Mouse (Mus musculus): Measurements from ENCODE around the gene Gm43518. TPM values are rescaled to one million over a fixed set of nuclear protein-coding genes. Genes with fewer than 3 reads are reported as not detected.

Gene Gm43518
- polyA plus RNA-seq (2015; fragmentation: Nextera tagmentation; extraction: Ambion mirVana) = 0.66 and 1.0 TPM in 2 replicates

GRCm38 (mm10) chr5:123927118-123927517, at the start of gene Gm43518:
Gm43518 (plus strand) TSS chr5:123927418.

GRCm38 (mm10) chr5:123879928-123880327, 47.3 kb upstream of the Gm43518 start, which contains the start of gene Hcar1:
Hcar1 (minus strand) TSS chr5:123880020.

GRCm38 (mm10) chr5:123906976-123907630, 20.1 kb upstream of the Gm43518 start, which contains the start of gene Denr:
Denr (plus strand) TSS chr5:123907175.

GRCm38 (mm10) chr5:123930508-123930989, 3.3 kb downstream of the Gm43518 start, which contains the start of gene Ccdc62:
Ccdc62 (plus strand) TSS chr5:123930679.

GRCm38 (mm10) chr5:123973299-123974178, 46.3 kb downstream of the Gm43518 start, which contains the start of gene Hip1r:
Hip1r (plus strand) TSS chr5:123973628.

Other genes starting within 250 kb of the Gm43518 start
- gene Clip1, start 242.8 kb upstream of the Gm43518 start, polyA plus RNA-seq (2015; fragmentation: Nextera tagmentation; extraction: Ambion mirVana) = 45.1 and 46.2 TPM in 2 replicates
- 33.6 and 33.9 TPM in 2 replicates for gene Zcchc8, start 206.3 kb upstream of the Gm43518 start, polyA plus RNA-seq (2015; fragmentation: Nextera tagmentation; extraction: Ambion mirVana)
- gene Rsrc2, start 178.0 kb upstream of the Gm43518 start, polyA plus RNA-seq (2015; fragmentation: Nextera tagmentation; extraction: Ambion mirVana) = 71.3 and 79.7 TPM in 2 replicates
- 4.9 and 6.2 TPM in 2 replicates for gene Kntc1, start 177.7 kb upstream of the Gm43518 start, polyA plus RNA-seq (2015; fragmentation: Nextera tagmentation; extraction: Ambion mirVana)
- gene Hcar2, start 61.9 kb upstream of the Gm43518 start, polyA plus RNA-seq (2015; fragmentation: Nextera tagmentation; extraction: Ambion mirVana) = 2.0 and 14.0 TPM in 2 replicates
- 0.99 and 6.7 TPM in 2 replicates for gene Hcar1, start 47.4 kb upstream of the Gm43518 start, polyA plus RNA-seq (2015; fragmentation: Nextera tagmentation; extraction: Ambion mirVana)
- gene Denr, start 20.2 kb upstream of the Gm43518 start, polyA plus RNA-seq (2015; fragmentation: Nextera tagmentation; extraction: Ambion mirVana) = 102 and 133 TPM in 2 replicates
- gene Ccdc62, start 3.3 kb downstream of the Gm43518 start, polyA plus RNA-seq (2015; fragmentation: Nextera tagmentation; extraction: Ambion mirVana) = 5.2 and 5.5 TPM in 2 replicates
- 1.5 and 1.8 TPM in 2 replicates for gene Hip1r, start 46.2 kb downstream of the Gm43518 start, polyA plus RNA-seq (2015; fragmentation: Nextera tagmentation; extraction: Ambion mirVana)
- 19.5 and 20.9 TPM in 2 replicates for gene Vps37b, start 104.9 kb downstream of the Gm43518 start, polyA plus RNA-seq (2015; fragmentation: Nextera tagmentation; extraction: Ambion mirVana)
- gene Abcb9, start 168.4 kb downstream of the Gm43518 start, polyA plus RNA-seq (2015; fragmentation: Nextera tagmentation; extraction: Ambion mirVana) = 2.9 and 3.6 TPM in 2 replicates
- gene Ogfod2, start 184.9 kb downstream of the Gm43518 start, polyA plus RNA-seq (2015; fragmentation: Nextera tagmentation; extraction: Ambion mirVana) = 11.4 and 13.7 TPM in 2 replicates
- 80.7 and 91.8 TPM in 2 replicates for gene Arl6ip4, start 188.7 kb downstream of the Gm43518 start, polyA plus RNA-seq (2015; fragmentation: Nextera tagmentation; extraction: Ambion mirVana)